Mouse (Mus musculus) liver, postnatal 0 days (tissue): Measurements from ENCODE around the gene Zfp775. TPM values are rescaled to one million over a fixed set of nuclear protein-coding genes. Genes with fewer than 3 reads are reported as not detected.

Source experiments
- ATAC-seq: fragments of 200-750 bp; cut with Nextera tagmentation; 2 replicates; pipeline ENCODE4 v1.8.0; 2017; ENCODE audit warnings: mild to moderate bottlenecking, moderate library complexity
- DNase-seq: peaks from one replicate; pipeline ENCODE4 v3.0.0-alpha.2; 2016
- H3K27ac ChIP-seq: fragments of 300-500 bp; sonication (generic); 2 replicates; pipeline ENCODE4 v1.5.1; 2014; ENCODE audit warnings: antibody characterized with exemption, moderate library complexity, mild to moderate bottlenecking, low read depth
- H3K27me3 ChIP-seq: fragments of 300-500 bp; sonication (generic); 2 replicates; pipeline ENCODE4 v1.6.1; 2014; ENCODE audit warnings: low read length, control low read depth, mixed read lengths; ENCODE audit not compliant: insufficient read depth
- H3K36me3 ChIP-seq: fragments of 300-500 bp; sonication (generic); replicated peaks from 2 replicates; pipeline ENCODE4 v1.6.1; 2014; ENCODE audit warnings: mild to moderate bottlenecking, control low read depth, low read length, moderate library complexity, mixed read lengths; ENCODE audit not compliant: insufficient read depth
- H3K4me1 ChIP-seq: fragments of 300-500 bp; sonication (generic); 2 replicates; pipeline ENCODE4 v1.6.1; 2014; ENCODE audit warnings: antibody characterized with exemption, mild to moderate bottlenecking, control low read depth; ENCODE audit not compliant: insufficient read depth
- H3K4me2 ChIP-seq: fragments of 300-500 bp; sonication (generic); 2 replicates; pipeline ENCODE4 v1.6.1; 2014; ENCODE audit warnings: low read depth, mild to moderate bottlenecking, low read length, moderate library complexity, mixed read lengths
- H3K4me3 ChIP-seq: fragments of 300-500 bp; sonication (generic); 2 replicates; pipeline ENCODE4 v1.5.1; 2014; ENCODE audit warnings: low read depth, low read length
- H3K9ac ChIP-seq: fragments of 300-500 bp; sonication (generic); replicated peaks from 2 replicates; pipeline ENCODE4 v1.6.1; 2014; ENCODE audit warnings: mild to moderate bottlenecking, moderate library complexity
- H3K9me3 ChIP-seq: fragments of 300-500 bp; sonication (generic); 2 replicates; pipeline ENCODE4 v1.6.1; 2016; ENCODE audit warnings: mild to moderate bottlenecking, control low read depth, low read length, mixed read lengths
- CTCF ChIP-seq: sonication (generic); IDR thresholded peaks from 2 replicates; pipeline ENCODE4 v1.5.1; 2016; ENCODE audit warnings: antibody characterized with exemption, low read depth
- EP300 ChIP-seq: IDR thresholded peaks from 2 replicates; pipeline ENCODE4 v1.6.1; 2016; ENCODE audit warnings: antibody characterized with exemption, low read depth, mild to moderate bottlenecking
- WGBS: fragments of 180-500 bp; shearing (Covaris S2); extraction: QIAGEN DNeasy Blood & Tissue Kit; methylation state at CpG from one replicate; pipeline ENCODE4 v1.1.7; 2014; ENCODE audit not compliant: insufficient replicate concordance; 5-methylcytosine and 5-hydroxymethylcytosine counted together
- polyA plus RNA-seq: library from polyadenylated mRNA; unstranded; fragments of >200 nt; fragmentation: Nextera tagmentation; extraction: Ambion mirVana; gene quantifications from 2 replicates; pipeline ENCODE4 v1.2.1, GENCODE M21; 2015

The Zfp775 gene
- polyA plus RNA-seq, 1 experiment from 2014 or later, result 0.93 TPM

- H3K4me2 ChIP-seq, result no peak overlapping the region
- H3K9me3 ChIP-seq, result no peaks in the 10 kb centered on the region
- no peaks in the 10 kb centered on the region for H3K27me3 ChIP-seq
- H3K4me1 ChIP-seq, result peaks cover 10% of the 10 kb centered on the region
- WGBS, result 80% methylated on average over 4 of the region's 4 CpGs
- H3K36me3 ChIP-seq, result no peaks in the 10 kb centered on the region
- no peak overlapping the region for H3K4me3 ChIP-seq
- DNase-seq, result no peak
- peak; percentile 8; the same call in 1 of the 2 replicates for ATAC-seq
- TF ChIP-seq CTCF (no peak), EP300 (no peak)
- H3K9ac ChIP-seq, result no peak overlapping the region
- no peak overlapping the region for H3K27ac ChIP-seq
Measured at GRCm38 (mm10) chr6:48565693-48566310, 36.1 kb upstream of the Zfp775 start.

DNA sequence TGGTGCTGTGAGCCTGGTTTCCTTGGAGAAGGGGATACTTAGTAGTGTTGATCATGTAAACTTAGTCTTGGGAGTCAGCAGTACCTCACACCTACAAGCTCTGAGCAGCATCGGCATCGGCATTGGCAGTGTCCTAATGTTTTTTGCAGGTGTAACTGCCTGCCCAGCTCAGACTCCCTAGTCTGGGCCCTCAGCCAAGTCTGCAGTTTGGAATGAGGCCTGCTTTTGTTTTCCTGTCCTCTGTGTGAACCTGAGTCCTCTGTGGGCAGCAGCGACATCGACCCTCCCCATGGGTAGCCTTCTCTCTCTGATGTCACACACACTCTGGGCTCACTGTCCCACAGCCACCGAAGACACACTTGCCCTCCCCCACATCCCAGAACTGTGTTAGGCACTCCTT, 35.6 kb upstream of the Zfp775 start:
- ATAC-seq (peak; percentile 86), DNase-seq (peak; percentile 78)
- Histone ChIP-seq H3K27ac (peak overlapping the region; percentile 64), H3K9me3 (no peaks in the 10 kb centered on the region), H3K4me2 (no peak overlapping the region), H3K9ac (no peak overlapping the region), H3K36me3 (no peaks in the 10 kb centered on the region), H3K4me1 (peaks cover 15% of the 10 kb centered on the region), H3K27me3 (no peaks in the 10 kb centered on the region), H3K4me3 (no peak overlapping the region)
- TF ChIP-seq EP300 (no peak), CTCF (no peak)
- 57% methylated on average over 5 of the region's 5 CpGs for WGBS

GRCm38 (mm10) chr6:48568036-48568984, 33.6 kb upstream of the Zfp775 start:
- H3K27ac ChIP-seq, result no peak overlapping the region
- H3K27me3 ChIP-seq, result no peaks in the 10 kb centered on the region
- H3K9ac ChIP-seq, result no peak overlapping the region
- DNase-seq (peak; percentile 57), ATAC-seq (peak; percentile 20; the same call in 1 of the 2 replicates)
- peaks cover 23% of the 10 kb centered on the region for H3K4me1 ChIP-seq
- H3K4me3 ChIP-seq, result no peak overlapping the region
- H3K9me3 ChIP-seq, result no peaks in the 10 kb centered on the region
- TF ChIP-seq CTCF, result no peak
- no peak overlapping the region for H3K4me2 ChIP-seq
- H3K36me3 ChIP-seq, result no peaks in the 10 kb centered on the region
- 68% methylated on average over 21 of the region's 21 CpGs for WGBS

DNA sequence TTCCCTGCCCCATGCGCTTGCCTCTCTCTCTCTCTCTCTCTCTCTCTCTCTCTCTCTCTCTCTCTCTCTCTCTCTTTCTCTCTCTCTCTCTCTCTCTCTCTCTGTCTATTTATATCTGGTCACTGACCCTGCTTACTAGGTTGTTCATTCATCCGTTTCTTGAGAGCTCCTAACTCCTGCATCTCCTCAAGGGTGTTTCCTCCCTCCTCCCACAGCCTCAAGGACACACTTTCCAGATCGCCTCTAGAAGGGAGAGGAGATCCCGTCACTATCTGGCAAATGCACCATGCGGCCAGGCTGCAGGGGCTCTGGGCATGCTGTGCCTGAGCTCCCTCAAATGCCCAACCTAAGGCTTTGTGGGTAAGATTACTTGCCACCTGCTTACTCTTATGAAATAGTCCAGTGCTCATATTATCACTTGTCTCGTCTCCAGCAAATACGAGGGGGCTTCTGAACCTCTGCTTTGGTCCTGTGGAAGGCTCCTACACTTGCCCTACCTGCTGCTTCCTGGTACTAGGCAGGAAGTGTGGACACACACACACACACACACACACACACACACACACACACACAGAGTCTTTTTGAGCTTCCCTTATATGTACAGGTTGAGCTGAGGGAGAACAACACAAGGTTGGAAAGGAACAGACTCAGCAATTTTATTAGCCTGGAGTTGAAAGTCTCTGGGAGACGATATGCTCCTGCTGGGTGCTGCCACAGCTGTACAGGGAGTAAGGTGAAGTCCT, 32.6 kb upstream of the Zfp775 start:
- H3K4me3 ChIP-seq, result no peak overlapping the region
- no peaks in the 10 kb centered on the region for H3K36me3 ChIP-seq
- no peak for TF ChIP-seq CTCF
- TF ChIP-seq EP300, result no peak
- H3K4me1 ChIP-seq, result peaks cover 24% of the 10 kb centered on the region
- no peaks in the 10 kb centered on the region for H3K9me3 ChIP-seq
- H3K9ac ChIP-seq, result no peak overlapping the region
- no peak overlapping the region for H3K4me2 ChIP-seq
- WGBS, result 77% methylated on average over 8 of the region's 8 CpGs
- DNase-seq, result peak; percentile 10
- no peak for ATAC-seq
- no peak overlapping the region for H3K27ac ChIP-seq
- H3K27me3 ChIP-seq, result no peaks in the 10 kb centered on the region

DNA sequence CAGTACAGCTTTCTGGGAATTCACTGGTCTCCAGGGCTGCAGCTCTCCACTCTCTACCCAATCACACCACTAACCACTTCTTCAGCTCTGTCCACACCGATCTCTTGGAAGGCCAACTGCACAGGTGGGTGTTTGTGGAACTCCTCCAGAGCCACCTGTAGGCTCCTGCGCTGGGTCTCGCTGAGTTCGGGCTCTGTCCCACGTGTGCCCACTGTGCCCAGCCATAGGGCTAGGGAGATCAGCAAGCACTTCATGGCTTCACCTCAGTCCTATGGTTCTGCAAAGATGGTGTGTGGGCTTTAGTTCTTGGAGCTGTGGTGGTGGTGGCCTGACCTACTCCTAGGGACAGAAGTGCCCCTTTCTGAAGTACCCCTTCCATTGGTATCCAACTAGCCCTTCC, 29.8 kb upstream of the Zfp775 start:
- Histone ChIP-seq H3K4me1 (peaks cover 19% of the 10 kb centered on the region), H3K27me3 (no peaks in the 10 kb centered on the region), H3K36me3 (no peaks in the 10 kb centered on the region), H3K4me2 (peak overlapping the region; percentile 68), H3K27ac (peak overlapping the region; percentile 84), H3K9me3 (no peaks in the 10 kb centered on the region), H3K4me3 (peak overlapping the region; percentile 36), H3K9ac (peak overlapping the region; percentile 36)
- DNase-seq, result no peak
- WGBS, result 79% methylated on average over 5 of the region's 5 CpGs
- TF ChIP-seq CTCF (no peak), EP300 (no peak)
- ATAC-seq, result no peak
